Mouse (Mus musculus) B cell, adult 62 days (primary cell): ENCODE results near the gene Bet1. TPM values are rescaled to one million over a fixed set of nuclear protein-coding genes. Genes with fewer than 3 reads are reported as not detected.

ENCODE experiments used
- total RNA-seq: library from RNA; stranded (reverse); gene quantifications from 4 replicates; pipeline ENCODE4 v1.2.4, GENCODE M21; 2023

Bet1 gene
- 11.5 to 14.4 TPM (median 12.2 TPM) in 4 replicates for total RNA-seq

DNA sequence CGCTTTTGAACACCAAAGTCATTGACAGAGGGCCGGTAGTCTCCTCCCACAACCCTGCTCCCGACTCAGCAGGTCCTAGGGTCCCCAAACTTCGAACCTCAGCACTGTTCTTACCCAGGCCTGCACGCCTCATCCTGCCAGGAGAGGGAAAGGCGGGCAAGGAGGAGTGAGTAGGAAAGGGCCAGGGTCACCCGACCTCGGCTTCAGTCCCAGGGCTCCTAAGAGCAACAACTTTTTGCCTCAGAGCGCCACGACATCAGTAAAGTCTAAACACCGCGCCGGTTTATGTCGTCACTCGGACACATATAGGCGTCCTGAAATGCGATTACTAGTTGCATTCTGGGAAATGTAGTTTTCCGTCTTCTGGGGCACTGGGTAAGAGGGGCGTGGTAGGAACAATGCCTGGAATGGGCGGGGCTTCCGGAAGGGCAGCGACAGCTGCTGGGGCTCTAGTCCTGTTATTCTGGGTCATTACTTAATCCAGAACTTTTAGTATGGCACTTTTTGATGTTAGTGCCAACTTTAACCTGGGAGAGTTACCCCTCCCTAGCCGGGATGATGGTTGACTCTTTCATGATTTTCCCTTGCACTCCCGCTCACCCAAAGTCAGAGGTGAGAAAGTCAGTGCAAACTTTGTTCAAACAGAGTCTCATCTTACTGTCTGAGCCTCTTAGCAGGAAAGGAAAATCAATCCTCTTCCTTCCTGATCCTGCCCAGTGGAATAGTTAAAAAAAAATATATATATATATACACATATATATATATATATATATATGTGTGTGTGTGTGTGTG is at the start of gene Bet1:
Gene Bet1 (minus strand): TSS at position 310 of the 792 bp plus-strand sequence.

Other genes with a start within 250 kb of the Bet1 start
- gene Tfpi2, start 98.1 kb downstream of the Bet1 start, total RNA-seq = not detected in 4 replicates
- gene Gngt1, start 93.2 kb downstream of the Bet1 start, total RNA-seq = not detected in 4 replicates
- 1.1 to 2.1 TPM (median 1.1 TPM) in 3 of 4 replicates, not detected in the other for gene Gng11, start 83.1 kb downstream of the Bet1 start, total RNA-seq